Comparison of ENCODE assay signal across 8 mouse cellular contexts in genomic region chr17:86962894-86963585, GRCm38 (mm10). TPM values are rescaled to one million over a fixed set of nuclear protein-coding genes. Genes with fewer than 3 reads are reported as not detected.
DNase-seq lines count a peak whose midpoint lies in the region; ATAC-seq and TF ChIP-seq lines count a peak whose summit lies in the region.

Rhoq (plus strand) TSS chr17:86963082.

- peaks cover 0 to 11% of the 10 kb centered on the region in 2 experiments; a peak in 2 of 4 replicates for H3K4me1 ChIP-seq in ES-E14 (ENCODE audit: control insufficient read depth in 2 of 2, insufficient read depth in 2 of 2, low read length in 2 of 2, poor library complexity in 1 of 2)
- peaks cover 38% of the 10 kb centered on the region for H3K4me1 ChIP-seq in lung, embryonic 16.5 days (replicated peaks; ENCODE audit: control insufficient read depth, insufficient read depth, low read length)

- no peaks in the 10 kb centered on the region for H3K27me3 ChIP-seq in lung, embryonic 16.5 days (ENCODE audit: control insufficient read depth, insufficient read depth, low read depth, low read length)

- peak within 1 kb of the TSS; percentile 93 for H3K9ac ChIP-seq in ES-E14 (ENCODE audit: insufficient read depth, low read depth, low read length, poor library complexity, severe bottlenecking)
- H3K9ac ChIP-seq in lung, embryonic 16.5 days (ENCODE audit: low read length) = peak within 1 kb of the TSS; percentile 90

- 1% methylated on average over 49 of the region's 86 CpGs for WGBS in lung, embryonic 16.5 days

- H3K9me3 ChIP-seq in ES-E14 (ENCODE audit: control insufficient read depth, insufficient read depth, low read depth, low read length) = no peaks in the 10 kb centered on the region
- no peaks in the 10 kb centered on the region for H3K9me3 ChIP-seq in lung, embryonic 16.5 days (ENCODE audit: control insufficient read depth, low read length)

- H3K4me2 ChIP-seq in lung, embryonic 16.5 days (ENCODE audit: low read depth, low read length) = peak within 1 kb of the TSS; percentile 83

- no peaks in the 10 kb centered on the region for H3K36me3 ChIP-seq in ES-E14 (ENCODE audit: control insufficient read depth, insufficient read depth, low read length, poor library complexity, severe bottlenecking)
- H3K36me3 ChIP-seq in lung, embryonic 16.5 days (ENCODE audit: control insufficient read depth, insufficient read depth, low read length) = no peaks in the 10 kb centered on the region

- DNase-seq in ES-E14 (ENCODE audit: low read depth, low spot score) = peak; percentile 66
- DNase-seq in cerebellum, adult 11 months = peak; percentile 65
- peak; percentile 82 for DNase-seq in forelimb bud, embryonic 11.5 days (ENCODE audit: low read depth, low spot score)
- peak; percentile 92 for DNase-seq in heart, postnatal 4 days
- DNase-seq in layer of hippocampus, adult 9-11 months = peak; percentile 93
- peak; percentile 76 for DNase-seq in ovary, postnatal 10 days (ENCODE audit: low spot score)
- peak; percentile 49 for DNase-seq in thymus, postnatal 0 days (ENCODE audit: low spot score)

- ATAC-seq in lung, embryonic 16.5 days (ENCODE audit: low read depth) = peak; percentile 91

- peak within 1 kb of the TSS; percentile 71 to 80 for H3K4me3 ChIP-seq in ES-E14 (ENCODE audit: insufficient read depth in 1 of 2, low read depth in 1 of 2, low read length in 2 of 2, poor library complexity in 1 of 2, severe bottlenecking in 1 of 2)
- peak within 1 kb of the TSS; percentile 82 for H3K4me3 ChIP-seq in lung, embryonic 16.5 days (ENCODE audit: low read length)

- in situ Hi-C loops in ES-E14 (cut with MboI; ENCODE audit: low sequenced_read_pairs in 2 of 2, unreplicated experiment in 2 of 2) = no loop called here

- no peak within 1 kb of the TSS for H3K27ac ChIP-seq in ES-E14 (ENCODE audit: insufficient read depth, low read depth, low read length, poor library complexity, severe bottlenecking)
- H3K27ac ChIP-seq in lung, embryonic 16.5 days (ENCODE audit: low read length) = peak within 1 kb of the TSS; percentile 89

TF ChIP-seq in ES-E14, 5 proteins besides CTCF, POLR2A, EP300 and RAD21:
- TF ChIP-seq CHD2 (IDR thresholded peaks at IDR 0.05; ENCODE audit: low read depth, low read length) (no peak), MAFK (IDR thresholded peaks at IDR 0.05; ENCODE audit: insufficient read depth, low read depth, low read length) (no peak), ZNF384 (IDR thresholded peaks at IDR 0.05; ENCODE audit: low read depth, low read length) (no peak), ZC3H11A (IDR thresholded peaks at IDR 0.05; ENCODE audit: borderline replicate concordance, low read depth, low read length) (no peak), HCFC1 (IDR thresholded peaks at IDR 0.05; ENCODE audit: borderline replicate concordance, insufficient read depth, low read length) (no peak)

RNA-seq across cellular contexts. Expression of gene Rhoq, which starts in this region (rescaled TPM):
- total RNA-seq in ES-E14 (2012; rRNA removed) = 5.9 and 7.6 TPM in 2 replicates
- 100 to 1,000 TPM; 117 to 133 TPM for total RNA-seq in heart, postnatal 4 days (2021)
- polyA plus RNA-seq in lung, embryonic 16.5 days (2015; fragmentation: Nextera tagmentation; extraction: Ambion mirVana) = 10.3 and 11.2 TPM in 2 replicates
- 3.1 and 3.8 TPM in 2 replicates for polyA plus RNA-seq in thymus, postnatal 0 days (2015; fragmentation: Nextera tagmentation; extraction: Ambion mirVana)

Comparison
In these comparisons a context has a peak if more than half of its experiments do, and no peak if none do; other contexts are left out.
1. RNA of gene Rhoq (total RNA-seq): 117 to 133 TPM in heart, postnatal 4 days; 5.9 to 7.6 TPM in ES-E14; every median in the first group is over 10 times any median in the second.
2. Peak in every context shown above with its lines, with median percentiles within 50 percentile points of each other: DNase-seq.